Mouse (Mus musculus) intestine, embryonic 14.5 days (tissue): Measurements from ENCODE around the gene Cyb561d2. TPM values are rescaled to one million over a fixed set of nuclear protein-coding genes. Genes with fewer than 3 reads are reported as not detected.

ENCODE experiments used
- ATAC-seq: fragments of 200-750 bp; cut with Nextera tagmentation; replicated peaks from 2 replicates; pipeline ENCODE4 v1.8.0; 2017; ENCODE audit warnings: low read depth, moderate number of reproducible peaks, moderate TSS enrichment, moderate library complexity; ENCODE audit not compliant: low FRiP score, low TSS enrichment
- DNase-seq: peaks from one replicate; pipeline ENCODE4 v3.0.0-alpha.2; 2018; ENCODE audit warnings: low spot score
- H3K27ac ChIP-seq: fragments of 300-500 bp; sonication (generic); 2 replicates; pipeline ENCODE4 v1.5.1; 2014; ENCODE audit warnings: low read depth, mild to moderate bottlenecking, control low read depth
- H3K27me3 ChIP-seq: fragments of 300-500 bp; sonication (generic); replicated peaks from 2 replicates; pipeline ENCODE4 v1.6.1; 2014; ENCODE audit warnings: low read length, control low read depth; ENCODE audit not compliant: control insufficient read depth, insufficient read depth
- H3K36me3 ChIP-seq: fragments of 300-500 bp; sonication (generic); 2 replicates; pipeline ENCODE4 v1.6.1; 2014; ENCODE audit warnings: low read length, control low read depth; ENCODE audit not compliant: control insufficient read depth, insufficient read depth
- H3K4me1 ChIP-seq: fragments of 300-500 bp; sonication (generic); replicated peaks from 2 replicates; pipeline ENCODE4 v1.6.1; 2014; ENCODE audit warnings: low read length, control low read depth, mixed read lengths; ENCODE audit not compliant: control insufficient read depth, insufficient read depth
- H3K4me2 ChIP-seq: fragments of 300-500 bp; sonication (generic); 2 replicates; pipeline ENCODE4 v1.6.1; 2014; ENCODE audit warnings: low read length
- H3K4me3 ChIP-seq: fragments of 300-500 bp; sonication (generic); 2 replicates; pipeline ENCODE4 v1.5.1; 2014; ENCODE audit warnings: low read depth, low read length, control low read depth, mixed read lengths
- H3K9ac ChIP-seq: fragments of 300-500 bp; sonication (generic); 2 replicates; pipeline ENCODE4 v1.6.1; 2014; ENCODE audit warnings: mild to moderate bottlenecking, low read length
- H3K9me3 ChIP-seq: fragments of 300-500 bp; sonication (generic); 2 replicates; pipeline ENCODE4 v1.6.1; 2016; ENCODE audit warnings: low read length, control low read depth; ENCODE audit not compliant: control insufficient read depth
- WGBS: fragments of 180-500 bp; shearing (Covaris S2); extraction: QIAGEN DNeasy Blood & Tissue Kit; methylation state at CpG from one replicate; pipeline ENCODE4 v1.1.7; 2014; 5-methylcytosine and 5-hydroxymethylcytosine counted together
- polyA plus RNA-seq: library from polyadenylated mRNA; unstranded; fragments of >200 nt; fragmentation: Nextera tagmentation; extraction: Ambion mirVana; gene quantifications from 2 replicates; pipeline ENCODE4 v1.2.1, GENCODE M21; 2014

Gene Cyb561d2
- polyA plus RNA-seq, 1 experiment from 2014 or later = 27.1 TPM

DNA sequence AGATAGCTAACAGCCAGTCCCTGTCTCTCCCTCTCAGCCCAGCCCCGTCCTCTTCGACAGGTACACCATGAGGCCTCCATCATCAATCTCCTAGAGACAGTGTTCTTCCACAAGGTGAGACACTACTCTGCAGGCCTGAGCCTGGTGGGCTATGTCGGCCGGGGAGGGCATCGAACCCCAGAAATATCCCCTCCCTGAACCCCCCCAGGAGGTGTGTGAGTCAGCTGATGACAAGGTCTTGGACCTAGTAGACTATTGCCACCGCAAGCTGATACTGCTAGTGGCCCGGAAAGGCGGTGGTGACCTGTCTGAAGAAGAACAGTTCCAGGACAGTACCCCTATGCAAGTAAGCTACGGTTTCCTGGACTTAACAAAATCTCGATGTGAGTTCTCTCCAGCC, 6.8 kb upstream of the Cyb561d2 start:
- Histone ChIP-seq H3K4me1 (peaks cover 40% of the 10 kb centered on the region), H3K27me3 (no peaks in the 10 kb centered on the region), H3K9ac (no peak overlapping the region), H3K4me3 (no peak overlapping the region), H3K36me3 (peaks cover 17% of the 10 kb centered on the region), H3K9me3 (no peaks in the 10 kb centered on the region), H3K27ac (no peak overlapping the region), H3K4me2 (no peak overlapping the region)
- 86% methylated on average over 10 of the region's 10 CpGs for WGBS
- ATAC-seq (no peak), DNase-seq (no peak)

DNA sequence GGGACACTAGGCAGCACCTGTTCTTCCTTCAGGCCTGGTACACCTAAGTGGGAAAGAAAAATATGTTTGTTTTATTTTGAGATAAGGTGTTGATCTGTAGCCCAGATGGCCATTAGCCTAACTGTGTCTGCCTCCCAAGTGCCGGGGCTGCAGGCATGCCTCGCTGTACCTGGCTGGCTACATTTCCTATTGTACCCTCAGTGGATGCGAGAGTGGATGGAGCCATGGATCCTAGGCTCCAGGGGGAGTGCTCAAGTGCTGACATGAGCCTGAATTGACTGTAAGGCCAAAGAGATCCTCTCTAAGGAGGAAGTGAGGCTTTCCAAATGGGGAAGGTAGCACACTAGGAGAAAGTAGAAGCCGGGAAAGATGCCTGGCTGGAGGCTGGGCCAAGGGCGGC, 6.0 kb upstream of the Cyb561d2 start:
- no peak overlapping the region for H3K9ac ChIP-seq
- 85% methylated on average over 5 of the region's 5 CpGs for whole genome bisulfite sequencing
- no peak for DNase-seq
- no peak overlapping the region for H3K27ac ChIP-seq
- peaks cover 22% of the 10 kb centered on the region for H3K36me3 ChIP-seq
- no peak overlapping the region for H3K4me2 ChIP-seq
- no peak overlapping the region for H3K4me3 ChIP-seq
- no peaks in the 10 kb centered on the region for H3K9me3 ChIP-seq
- H3K4me1 ChIP-seq = peaks cover 33% of the 10 kb centered on the region
- no peak for ATAC-seq
- no peaks in the 10 kb centered on the region for H3K27me3 ChIP-seq

DNA sequence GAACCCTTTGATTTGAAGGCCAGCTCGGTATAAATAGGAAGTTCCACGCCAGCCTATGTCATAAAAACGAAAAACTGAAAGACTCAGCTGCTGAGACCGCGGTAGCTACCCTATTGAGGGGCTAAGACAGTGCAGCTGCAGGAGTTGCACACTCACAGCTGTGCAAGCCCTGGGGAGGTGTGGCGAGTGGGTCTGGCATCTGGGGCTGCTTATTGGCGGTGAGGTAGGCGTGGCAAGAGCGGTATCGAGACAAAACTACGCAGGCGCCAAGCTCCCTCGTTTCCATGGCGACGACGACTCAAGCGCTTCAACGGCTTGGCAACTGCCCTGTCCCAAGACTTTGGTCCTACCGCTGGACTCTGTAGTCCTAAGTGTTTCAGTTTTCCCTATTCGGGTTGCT, 5.0 kb upstream of the Cyb561d2 start, which contains the start of gene Zmynd10:
Gene Zmynd10 (plus strand): TSS at position 273 of the 400 bp plus-strand sequence.
- whole genome bisulfite sequencing = 2% methylated on average over 20 of the region's 20 CpGs
- H3K4me2 ChIP-seq = peak within 1 kb of the TSS; percentile 38
- H3K27ac ChIP-seq = no peak within 1 kb of the TSS
- peak within 1 kb of the TSS; percentile 11; the same call in 1 of the 2 replicates for H3K4me3 ChIP-seq
- no peak within 1 kb of the TSS for H3K9ac ChIP-seq
- H3K27me3 ChIP-seq = no peaks in the 10 kb centered on the region
- peaks cover 22% of the 10 kb centered on the region for H3K36me3 ChIP-seq
- DNase-seq (peak; percentile 89), ATAC-seq (peak; percentile 43; the same call in 1 of the 2 replicates)
- H3K4me1 ChIP-seq = peaks cover 28% of the 10 kb centered on the region
- no peaks in the 10 kb centered on the region for H3K9me3 ChIP-seq

DNA sequence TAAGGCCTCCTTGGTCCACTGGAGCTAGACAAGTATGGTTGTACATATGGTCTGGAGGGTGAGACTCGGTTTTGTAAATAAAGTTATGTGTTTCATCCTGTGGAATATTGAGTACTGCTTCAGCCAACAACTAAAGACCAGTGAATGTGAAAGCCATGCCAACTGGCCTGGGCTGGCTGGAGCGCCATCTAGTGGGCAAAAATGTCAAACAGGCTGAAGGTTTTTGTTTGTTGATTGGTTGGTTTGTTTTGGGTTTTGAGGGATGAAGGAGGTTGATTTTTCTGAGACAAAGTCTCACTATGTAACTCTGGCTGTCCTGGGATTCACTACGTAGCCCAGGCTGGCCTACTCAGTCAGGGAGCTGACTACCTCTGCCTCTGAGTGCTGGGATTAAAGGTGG, 3.6 kb upstream of the Cyb561d2 start:
- Histone ChIP-seq H3K27ac (no peak overlapping the region), H3K36me3 (peaks cover 22% of the 10 kb centered on the region), H3K9me3 (no peaks in the 10 kb centered on the region), H3K4me3 (no peak overlapping the region), H3K9ac (no peak overlapping the region), H3K27me3 (no peaks in the 10 kb centered on the region), H3K4me2 (no peak overlapping the region), H3K4me1 (peaks cover 24% of the 10 kb centered on the region)
- WGBS = 20% methylated on average over 3 of the region's 3 CpGs
- ATAC-seq (no peak), DNase-seq (peak; percentile 89)

DNA sequence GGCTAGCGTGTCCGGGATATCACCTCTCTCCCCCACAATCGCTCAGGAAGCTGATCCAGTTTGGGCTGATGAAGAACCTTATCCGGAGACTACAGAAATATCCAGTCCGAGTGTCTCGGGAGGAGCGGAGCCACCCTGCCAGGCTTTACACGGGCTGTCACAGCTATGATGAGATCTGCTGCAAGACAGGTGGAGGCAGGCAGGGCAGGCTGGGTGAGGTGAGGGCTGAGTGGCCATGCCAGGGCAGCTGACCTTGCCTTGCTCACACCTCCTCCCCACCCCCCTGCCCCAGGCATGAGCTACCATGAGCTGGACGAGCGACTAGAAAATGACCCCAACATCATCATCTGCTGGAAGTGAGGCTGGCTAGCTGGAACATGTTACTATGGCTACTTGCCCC, 3.2 kb upstream of the Cyb561d2 start:
- Histone ChIP-seq H3K4me3 (no peak overlapping the region), H3K4me2 (no peak overlapping the region), H3K27ac (no peak overlapping the region), H3K4me1 (peaks cover 24% of the 10 kb centered on the region), H3K9me3 (no peaks in the 10 kb centered on the region), H3K36me3 (peaks cover 22% of the 10 kb centered on the region), H3K9ac (no peak overlapping the region), H3K27me3 (no peaks in the 10 kb centered on the region)
- WGBS = 83% methylated on average over 10 of the region's 10 CpGs
- DNase-seq = no peak
- ATAC-seq = no peak

DNA sequence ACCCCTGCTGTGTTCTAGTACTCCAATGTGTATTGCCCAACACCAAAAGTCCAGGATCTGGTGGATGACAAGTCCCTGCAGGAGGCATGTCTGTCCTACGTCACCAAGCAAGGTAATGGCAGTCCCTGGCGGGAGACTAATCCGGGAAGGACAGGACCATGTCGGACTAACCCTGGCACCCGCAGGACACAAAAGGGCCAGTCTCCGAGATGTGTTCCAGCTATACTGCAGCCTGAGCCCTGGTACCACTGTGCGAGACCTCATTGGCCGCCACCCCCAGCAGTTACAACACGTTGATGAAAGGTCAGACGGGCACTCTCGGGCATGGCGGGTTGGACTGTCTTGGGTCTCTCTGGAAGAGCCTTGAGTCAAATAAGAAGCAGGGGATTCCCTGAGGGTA, 2.7 kb upstream of the Cyb561d2 start:
- H3K27me3 ChIP-seq = no peaks in the 10 kb centered on the region
- WGBS = 94% methylated on average over 12 of the region's 12 CpGs
- no peak overlapping the region for H3K9ac ChIP-seq
- H3K4me2 ChIP-seq = no peak overlapping the region
- no peak overlapping the region for H3K4me3 ChIP-seq
- H3K36me3 ChIP-seq = peaks cover 26% of the 10 kb centered on the region
- peaks cover 24% of the 10 kb centered on the region for H3K4me1 ChIP-seq
- no peak overlapping the region for H3K27ac ChIP-seq
- no peaks in the 10 kb centered on the region for H3K9me3 ChIP-seq
- DNase-seq = no peak
- no peak for ATAC-seq

DNA sequence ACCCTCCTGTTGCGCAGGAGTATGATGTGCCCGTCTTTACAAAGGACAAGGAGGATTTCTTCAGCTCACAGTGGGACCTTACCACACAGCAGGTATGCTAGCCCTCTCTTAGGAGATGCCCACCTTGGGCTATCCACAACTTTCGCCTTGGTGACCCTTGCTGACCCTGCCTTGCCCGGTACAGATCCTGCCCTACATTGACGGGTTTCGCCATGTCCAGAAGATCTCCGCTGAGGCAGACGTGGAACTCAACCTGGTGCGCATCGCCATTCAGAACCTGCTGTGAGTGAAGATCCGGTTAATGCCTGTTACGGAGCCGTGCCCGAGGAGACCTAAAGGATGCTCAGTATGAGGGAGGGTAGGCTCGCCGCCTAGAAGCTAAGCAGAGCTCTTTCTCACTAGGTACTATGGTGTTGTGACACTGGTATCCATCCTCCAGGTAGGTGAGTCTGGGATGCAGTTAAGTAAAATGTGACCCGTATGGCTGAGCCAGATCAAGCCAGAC, 2.3 kb upstream of the Cyb561d2 start:
- no peaks in the 10 kb centered on the region for H3K9me3 ChIP-seq
- no peak overlapping the region for H3K27ac ChIP-seq
- peaks cover 24% of the 10 kb centered on the region for H3K4me1 ChIP-seq
- no peak for DNase-seq
- ATAC-seq = no peak
- 97% methylated on average over 17 of the region's 17 CpGs for WGBS
- H3K27me3 ChIP-seq = no peaks in the 10 kb centered on the region
- no peak overlapping the region for H3K4me2 ChIP-seq
- H3K4me3 ChIP-seq = no peak overlapping the region
- no peak overlapping the region for H3K9ac ChIP-seq
- H3K36me3 ChIP-seq = peaks cover 31% of the 10 kb centered on the region

DNA sequence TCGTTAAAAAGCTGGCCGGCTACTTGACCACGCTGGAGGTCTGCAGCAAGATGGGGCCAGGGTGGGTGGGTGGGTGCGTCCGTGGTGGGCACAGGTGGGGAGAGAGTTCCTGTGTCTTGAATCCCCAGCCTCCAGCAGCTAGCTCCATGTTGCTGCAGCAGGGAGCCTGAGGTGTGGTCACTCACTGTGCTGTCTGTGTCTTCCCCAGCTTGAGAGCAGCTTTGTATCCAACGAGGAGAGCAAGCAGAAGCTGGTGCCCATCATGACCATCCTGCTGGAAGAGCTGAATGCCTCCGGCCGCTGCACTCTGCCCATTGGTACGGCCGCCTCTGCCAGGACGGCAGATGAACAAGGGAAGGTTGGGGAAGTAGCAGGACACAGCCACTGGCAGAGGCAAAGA, 1.3 kb upstream of the Cyb561d2 start:
- peak overlapping the region; percentile 97 for H3K4me2 ChIP-seq
- no peak for ATAC-seq
- H3K4me3 ChIP-seq = peak overlapping the region; percentile 87; the same call in 1 of the 2 replicates
- H3K4me1 ChIP-seq = peaks cover 24% of the 10 kb centered on the region
- peaks cover 40% of the 10 kb centered on the region for H3K36me3 ChIP-seq
- no peak overlapping the region for H3K9ac ChIP-seq
- H3K27me3 ChIP-seq = no peaks in the 10 kb centered on the region
- WGBS = 89% methylated on average over 11 of the region's 11 CpGs
- H3K27ac ChIP-seq = no peak overlapping the region
- DNase-seq = no peak
- H3K9me3 ChIP-seq = no peaks in the 10 kb centered on the region

DNA sequence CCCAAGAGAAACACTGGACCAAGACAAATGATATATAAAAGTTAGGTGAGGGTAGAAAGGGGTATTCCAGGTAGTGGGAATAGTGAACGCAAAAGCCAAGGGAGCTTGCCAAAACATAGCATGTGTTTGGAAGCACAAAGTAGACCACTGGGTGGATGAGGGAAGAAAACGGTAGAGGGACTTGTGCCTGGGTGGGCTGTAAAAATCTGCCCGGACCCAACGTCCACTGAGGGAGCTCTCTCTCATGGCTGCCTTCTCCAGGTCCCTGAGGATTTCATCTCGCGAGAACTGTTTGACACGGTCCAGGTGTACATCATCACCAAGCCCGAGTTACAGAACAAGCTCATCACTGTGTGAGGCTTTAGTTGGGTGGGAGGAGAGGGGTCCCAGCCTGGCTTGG, 728 bp upstream of the Cyb561d2 start:
- Histone ChIP-seq H3K4me2 (peak overlapping the region; percentile 97), H3K9ac (peak overlapping the region; percentile 55), H3K36me3 (peaks cover 46% of the 10 kb centered on the region), H3K27ac (no peak overlapping the region), H3K4me1 (peaks cover 24% of the 10 kb centered on the region), H3K4me3 (peak overlapping the region; percentile 87), H3K27me3 (no peaks in the 10 kb centered on the region), H3K9me3 (no peaks in the 10 kb centered on the region)
- no peak for ATAC-seq
- DNase-seq = no peak
- 37% methylated on average over 8 of the region's 8 CpGs for WGBS
